Mouse (Mus musculus) forebrain, embryonic 10.5 days (tissue): Measurements from ENCODE around the gene Dner. TPM values are rescaled to one million over a fixed set of nuclear protein-coding genes. Genes with fewer than 3 reads are reported as not detected.

Source experiments
- DNase-seq: peaks from one replicate; pipeline ENCODE4 v3.0.0-alpha.2; 2017; ENCODE audit warnings: low spot score; ENCODE audit errors: extremely low spot score
- H3K27ac ChIP-seq: fragments of 300-500 bp; sonication (generic); 2 replicates; pipeline ENCODE4 v1.5.1; 2016; ENCODE audit warnings: mild to moderate bottlenecking
- H3K27me3 ChIP-seq: fragments of 300-500 bp; sonication (generic); 2 replicates; pipeline ENCODE4 v1.6.1; 2016; ENCODE audit warnings: mild to moderate bottlenecking; ENCODE audit not compliant: poor library complexity, severe bottlenecking
- H3K36me3 ChIP-seq: fragments of 300-500 bp; sonication (generic); replicated peaks from 2 replicates; pipeline ENCODE4 v1.6.1; 2016; ENCODE audit warnings: mild to moderate bottlenecking, moderate library complexity
- H3K4me1 ChIP-seq: fragments of 300-500 bp; sonication (generic); 2 replicates; pipeline ENCODE4 v1.6.1; 2016
- H3K4me3 ChIP-seq: fragments of 300-500 bp; sonication (generic); 2 replicates; pipeline ENCODE4 v1.5.1; 2016; ENCODE audit warnings: mild to moderate bottlenecking, moderate library complexity
- H3K9me3 ChIP-seq: fragments of 300-500 bp; sonication (generic); 2 replicates; pipeline ENCODE4 v1.6.1; 2016; ENCODE audit warnings: mild to moderate bottlenecking, moderate library complexity
- WGBS: fragments of 180-500 bp; shearing (Covaris S2); methylation state at CpG from one replicate; pipeline ENCODE4 v1.1.7; 2016; 5-methylcytosine and 5-hydroxymethylcytosine counted together
- polyA plus RNA-seq: library from polyadenylated mRNA; unstranded; fragments of >200 nt; fragmentation: Nextera tagmentation; extraction: Ambion mirVana; gene quantifications from 2 replicates; pipeline ENCODE4 v1.2.1, GENCODE M21; 2016

Dner gene
- polyA plus RNA-seq, 1 experiment from 2014 or later, result 8.3 TPM

DNA sequence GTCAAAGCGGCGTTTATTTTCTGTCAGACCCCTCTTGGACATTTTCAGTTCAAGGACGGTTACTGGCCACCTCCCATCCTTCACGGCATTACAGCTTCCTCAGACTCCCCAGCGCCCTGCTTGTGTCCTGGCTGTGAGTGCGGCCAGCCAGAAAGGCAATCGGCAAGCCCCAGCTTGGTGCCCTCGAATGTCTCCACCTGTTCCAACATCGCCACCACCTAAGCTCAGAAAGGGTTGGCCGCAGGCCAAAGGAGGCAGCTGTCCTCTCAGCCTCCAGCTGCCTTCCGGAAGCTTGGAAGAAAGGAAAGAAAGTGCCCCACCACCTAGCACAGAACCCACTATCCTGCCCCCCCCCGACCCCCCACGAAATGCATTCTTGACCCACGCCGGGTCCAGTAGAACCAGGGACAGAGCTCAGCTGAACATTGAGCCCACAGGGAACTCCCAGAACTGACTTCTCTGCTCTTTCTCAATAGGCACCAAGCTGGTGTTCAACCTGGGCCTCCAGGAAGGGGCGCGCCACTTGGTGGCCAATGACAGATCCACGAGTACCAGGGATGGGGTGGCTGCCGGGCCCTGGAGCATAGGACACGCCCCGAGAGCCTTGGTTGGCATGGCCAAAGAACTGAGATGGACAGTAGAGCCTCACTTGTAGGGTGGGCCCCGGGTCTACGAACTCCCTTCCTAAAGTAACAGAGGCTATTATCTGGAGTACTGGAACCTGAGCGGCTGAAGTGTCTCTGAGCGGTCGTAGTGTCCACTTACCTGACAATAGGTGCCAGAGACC, 1.1 kb downstream of the Dner start:
- peak overlapping the region; percentile 80 for H3K27ac ChIP-seq

DNA sequence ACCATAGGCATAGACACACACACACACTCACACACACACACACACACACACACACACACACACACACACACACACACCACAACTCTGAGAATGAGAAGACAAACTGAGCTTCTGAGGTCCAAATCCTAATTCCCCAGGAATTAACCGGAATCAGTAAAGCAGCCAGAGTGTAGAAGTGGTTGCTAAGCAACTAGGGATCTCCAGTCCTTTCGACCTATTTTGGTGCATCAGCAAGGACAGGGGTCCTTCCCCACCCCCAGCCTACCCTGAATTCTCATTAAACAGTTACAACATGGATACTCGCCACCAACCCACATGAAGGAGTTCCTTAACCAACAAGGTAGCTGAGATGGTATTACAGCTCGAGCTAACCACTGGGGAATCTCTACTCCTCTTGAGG, 18.1 kb downstream of the Dner start:
- no peaks in the 10 kb centered on the region for H3K27me3 ChIP-seq
- no peak overlapping the region for H3K4me3 ChIP-seq
- H3K36me3 ChIP-seq, result no peaks in the 10 kb centered on the region
- no peaks in the 10 kb centered on the region for H3K9me3 ChIP-seq
- H3K27ac ChIP-seq, result no peak overlapping the region
- no peaks in the 10 kb centered on the region for H3K4me1 ChIP-seq
- no peak for DNase-seq
- 63% methylated on average over 4 of the region's 4 CpGs for WGBS

More for the DNA sequence above, 1.1 kb downstream of the Dner start:
- H3K27me3 ChIP-seq, result peaks cover 43% of the 10 kb centered on the region
- DNase-seq, result peak; percentile 29
- H3K9me3 ChIP-seq, result no peaks in the 10 kb centered on the region
- peak overlapping the region; percentile 75 for H3K4me3 ChIP-seq
- no peaks in the 10 kb centered on the region for H3K36me3 ChIP-seq
- WGBS, result 12% methylated on average over 26 of the region's 26 CpGs
- H3K4me1 ChIP-seq, result peaks cover 22% of the 10 kb centered on the region

DNA sequence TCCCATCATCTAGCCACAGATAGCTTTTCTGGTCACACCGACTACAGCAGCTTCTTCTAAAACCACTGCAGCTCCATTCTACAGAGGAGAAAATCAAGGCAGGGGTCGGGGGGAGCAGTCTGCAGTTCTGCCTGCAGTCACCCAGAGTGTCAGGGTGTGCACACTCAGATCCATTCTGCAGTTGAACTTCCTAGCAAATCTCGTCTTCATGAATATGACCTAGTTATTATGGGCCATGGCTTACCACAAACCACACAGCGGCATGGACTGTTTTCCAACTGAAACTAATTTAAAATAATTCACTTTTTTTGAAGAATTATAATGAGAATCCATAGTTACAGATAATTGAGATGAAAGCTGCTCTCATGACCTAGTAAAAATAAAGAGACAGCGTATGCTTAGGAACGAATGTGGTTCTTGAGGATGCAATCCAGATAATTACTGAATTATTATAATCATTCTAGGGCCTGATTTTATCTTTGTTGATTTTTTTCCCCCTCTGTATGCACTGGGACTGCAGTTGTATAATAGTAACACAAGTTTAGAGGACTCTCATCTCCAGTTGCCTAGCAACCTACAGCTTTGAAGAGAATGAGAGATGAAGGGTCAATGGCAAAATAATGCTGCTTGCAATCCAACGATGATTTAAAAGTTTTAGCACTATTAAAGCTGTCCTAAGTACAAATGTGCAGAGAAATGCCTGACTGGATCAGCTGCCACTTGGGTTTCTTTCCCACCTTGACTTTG, 27.7 kb downstream of the Dner start:
- Histone ChIP-seq H3K4me1 (peaks cover 11% of the 10 kb centered on the region), H3K9me3 (no peaks in the 10 kb centered on the region), H3K36me3 (no peaks in the 10 kb centered on the region), H3K27ac (no peak overlapping the region), H3K4me3 (no peak overlapping the region), H3K27me3 (no peaks in the 10 kb centered on the region)
- no peak for DNase-seq
- WGBS, result 87% methylated on average over 7 of the region's 7 CpGs

DNA sequence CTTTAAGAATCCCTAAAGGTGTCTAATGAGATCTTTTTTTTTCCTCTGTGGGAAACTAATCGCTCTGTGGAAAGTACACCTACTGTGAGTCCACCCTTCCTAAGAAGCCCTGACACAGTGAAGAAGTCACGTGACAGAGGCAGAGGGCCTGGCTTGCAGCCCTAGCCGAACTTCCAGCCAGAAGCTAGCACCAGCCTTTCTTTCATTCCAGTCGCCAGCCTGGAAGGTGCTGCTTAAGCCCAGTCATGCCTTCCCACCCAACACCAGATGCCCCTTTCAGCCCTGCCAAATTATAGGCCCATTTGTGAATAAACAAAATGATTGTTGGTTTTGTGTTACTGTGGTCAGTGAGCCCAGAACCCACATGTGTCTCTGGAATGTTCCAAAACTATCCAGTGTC, 28.4 kb downstream of the Dner start:
- no peaks in the 10 kb centered on the region for H3K9me3 ChIP-seq
- WGBS, result 82% methylated on average over 4 of the region's 4 CpGs

DNA sequence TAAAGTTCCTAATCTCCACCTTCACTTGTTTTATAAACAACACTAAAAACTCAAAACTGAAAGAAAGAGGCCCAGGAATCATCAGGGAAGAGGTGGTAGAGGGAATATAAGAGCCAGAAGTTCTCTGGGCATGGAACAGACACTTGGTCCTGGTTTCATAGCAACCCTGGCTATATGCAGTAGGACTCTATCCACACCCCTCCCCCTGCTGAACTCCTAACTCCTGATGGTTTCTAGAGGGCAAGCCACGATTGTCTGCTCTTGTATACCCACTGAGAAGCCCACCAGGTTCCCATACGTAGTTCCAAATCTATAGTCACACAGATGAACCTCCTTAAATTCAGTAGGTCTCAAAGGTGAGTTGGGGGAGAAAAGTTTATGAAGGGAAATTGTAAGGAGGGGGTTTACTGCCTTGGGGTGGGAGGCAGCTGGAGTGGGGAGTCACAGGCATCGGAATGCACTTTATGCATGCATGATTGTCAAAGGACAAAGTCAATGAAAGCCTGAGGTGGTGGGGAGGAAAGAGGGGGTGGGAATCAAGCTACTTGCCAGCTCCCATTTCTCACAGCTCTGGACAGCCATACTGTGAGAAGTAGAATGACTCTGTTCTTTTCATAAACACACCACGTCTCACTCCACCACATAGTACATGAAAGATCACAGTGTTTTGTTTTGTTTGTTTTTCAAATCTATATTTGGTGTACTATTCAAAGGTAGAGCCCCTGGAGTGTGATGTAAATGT, 31.5 kb downstream of the Dner start:
- no peak overlapping the region for H3K4me3 ChIP-seq
- no peaks in the 10 kb centered on the region for H3K9me3 ChIP-seq
- WGBS, result 66% methylated on average over 4 of the region's 4 CpGs
- no peak overlapping the region for H3K27ac ChIP-seq
- DNase-seq, result no peak
- H3K27me3 ChIP-seq, result no peaks in the 10 kb centered on the region
- peaks cover 11% of the 10 kb centered on the region for H3K4me1 ChIP-seq
- no peaks in the 10 kb centered on the region for H3K36me3 ChIP-seq

More for the DNA sequence above, 28.4 kb downstream of the Dner start:
- Histone ChIP-seq H3K4me1 (peaks cover 11% of the 10 kb centered on the region), H3K27me3 (no peaks in the 10 kb centered on the region), H3K36me3 (no peaks in the 10 kb centered on the region), H3K4me3 (no peak overlapping the region), H3K27ac (no peak overlapping the region)
- DNase-seq, result no peak

DNA sequence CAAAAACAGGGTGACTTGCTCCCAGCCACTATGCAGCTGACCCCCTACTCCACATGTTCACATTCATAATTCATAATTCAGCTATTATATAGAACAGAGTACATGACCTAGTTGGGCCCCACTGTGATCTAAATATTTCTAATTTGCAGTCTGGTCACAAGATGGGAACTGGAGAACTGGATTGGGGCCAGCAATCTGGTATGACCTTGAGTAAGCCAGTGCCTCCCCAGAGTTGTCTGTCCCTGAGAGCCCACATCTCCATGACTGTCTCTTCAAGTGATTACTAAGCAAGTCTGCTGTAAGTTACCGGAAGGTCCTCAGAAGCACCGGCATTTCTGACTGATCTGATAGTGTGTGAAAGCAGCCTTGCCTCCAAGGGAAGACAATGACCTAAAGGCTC, 49.2 kb downstream of the Dner start:
- H3K27me3 ChIP-seq, result no peaks in the 10 kb centered on the region
- H3K4me3 ChIP-seq, result no peak overlapping the region
- no peaks in the 10 kb centered on the region for H3K4me1 ChIP-seq
- H3K9me3 ChIP-seq, result no peaks in the 10 kb centered on the region
- H3K36me3 ChIP-seq, result no peaks in the 10 kb centered on the region
- 95% methylated on average over 2 of the region's 2 CpGs for WGBS
- no peak overlapping the region for H3K27ac ChIP-seq
- DNase-seq, result no peak

DNA sequence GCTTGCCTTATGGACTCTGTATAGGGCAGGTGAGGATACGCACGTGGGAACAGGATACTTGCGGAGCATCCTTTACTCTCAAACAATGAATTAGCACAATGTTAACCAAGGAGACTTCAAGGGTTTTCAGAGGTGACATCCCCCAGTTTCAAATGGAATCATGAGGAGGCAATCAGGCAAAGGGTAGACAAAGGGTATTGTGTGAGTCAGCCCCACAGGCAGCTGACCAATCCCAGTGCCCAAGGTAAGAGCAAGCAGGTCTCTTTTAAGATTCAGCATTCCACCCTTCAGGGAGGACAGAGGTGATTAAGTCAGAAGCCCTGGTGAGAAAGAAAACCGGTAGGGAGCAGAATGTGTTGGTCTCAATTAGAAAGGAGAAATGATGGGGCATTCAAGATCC, 55.6 kb downstream of the Dner start:
- Histone ChIP-seq H3K9me3 (no peaks in the 10 kb centered on the region), H3K4me1 (peaks cover 13% of the 10 kb centered on the region), H3K27ac (no peak overlapping the region), H3K27me3 (no peaks in the 10 kb centered on the region), H3K4me3 (no peak overlapping the region), H3K36me3 (no peaks in the 10 kb centered on the region)
- 56% methylated on average over 4 of the region's 4 CpGs for WGBS
- no peak for DNase-seq

DNA sequence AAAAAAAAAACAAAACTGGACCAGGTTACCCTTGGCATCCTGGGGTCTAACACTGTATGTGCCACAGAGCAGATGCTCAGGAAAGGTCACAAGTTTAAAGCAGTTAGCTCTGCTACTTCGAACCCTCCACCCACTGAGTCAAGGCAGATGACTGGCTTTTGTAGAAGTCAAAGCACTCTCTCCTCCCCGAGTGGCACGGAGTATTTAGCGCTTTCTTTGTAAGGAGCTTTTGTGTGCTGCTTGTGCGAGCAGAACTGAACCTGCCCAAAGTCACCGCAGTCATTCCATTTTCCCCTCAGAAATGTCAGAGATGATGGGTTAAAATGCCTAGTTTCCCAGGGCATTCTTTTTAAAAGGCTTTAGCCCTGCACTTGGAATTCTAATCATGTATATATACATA, 59.1 kb downstream of the Dner start:
- no peak overlapping the region for H3K27ac ChIP-seq
- WGBS, result 23% methylated on average over 6 of the region's 6 CpGs
- H3K27me3 ChIP-seq, result no peaks in the 10 kb centered on the region
- H3K4me3 ChIP-seq, result no peak overlapping the region
- H3K36me3 ChIP-seq, result no peaks in the 10 kb centered on the region
- H3K9me3 ChIP-seq, result no peaks in the 10 kb centered on the region
- H3K4me1 ChIP-seq, result peaks cover 13% of the 10 kb centered on the region
- DNase-seq, result no peak

DNA sequence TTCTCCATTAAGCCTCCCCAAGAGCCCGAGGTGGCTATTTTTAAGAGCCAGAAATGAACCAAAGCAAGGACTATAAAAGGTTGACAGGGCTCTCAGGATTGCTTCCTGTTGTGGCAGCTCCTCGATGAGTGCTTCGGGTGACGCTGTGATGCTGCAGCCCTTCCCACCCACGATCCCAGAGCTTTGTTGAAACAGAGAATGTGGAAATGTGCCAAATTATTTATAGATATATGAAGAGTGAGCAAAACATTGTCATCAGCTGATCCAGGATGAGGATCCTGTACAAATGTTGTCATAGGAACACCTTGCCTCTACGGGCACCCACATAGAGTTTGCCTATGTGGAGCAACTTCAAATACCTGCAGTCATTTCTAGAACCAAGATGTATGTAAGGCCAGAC, 67.8 kb downstream of the Dner start:
- Histone ChIP-seq H3K4me3 (no peak overlapping the region), H3K27ac (no peak overlapping the region), H3K27me3 (no peaks in the 10 kb centered on the region), H3K4me1 (peaks cover 6% of the 10 kb centered on the region), H3K36me3 (no peaks in the 10 kb centered on the region), H3K9me3 (no peaks in the 10 kb centered on the region)
- DNase-seq, result no peak
- WGBS, result 94% methylated on average over 6 of the region's 6 CpGs

DNA sequence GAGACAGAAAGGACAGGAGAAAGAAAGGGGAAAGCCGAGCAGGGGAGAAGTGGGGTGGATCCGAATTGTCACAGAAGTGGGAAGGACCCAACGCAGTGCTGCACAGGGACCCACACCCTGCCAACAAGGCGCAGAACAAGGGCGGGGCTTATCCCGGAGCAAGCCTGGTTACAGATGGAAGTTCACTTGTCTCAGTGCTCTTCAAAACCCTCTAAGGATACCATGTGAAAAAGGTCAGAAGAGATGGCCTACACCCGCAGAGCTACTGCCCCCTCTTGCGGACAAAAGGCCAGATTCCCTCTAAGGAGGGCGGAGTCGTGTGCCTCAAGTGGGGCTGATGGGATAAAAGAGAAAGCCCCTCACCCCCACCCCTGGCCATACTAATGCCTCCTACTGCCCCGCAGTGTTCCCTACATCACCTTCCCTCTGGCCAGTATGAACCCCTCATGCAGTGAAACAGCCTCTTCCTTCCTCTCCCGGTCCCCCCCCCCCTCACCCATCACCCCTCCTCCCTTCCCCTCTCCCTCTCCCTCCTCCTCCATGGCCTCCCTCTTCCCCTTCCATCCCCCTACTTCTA, 73.0 kb downstream of the Dner start:
- DNase-seq, result no peak
- no peaks in the 10 kb centered on the region for H3K9me3 ChIP-seq
- H3K36me3 ChIP-seq, result no peaks in the 10 kb centered on the region
- H3K27me3 ChIP-seq, result peaks cover 12% of the 10 kb centered on the region
- peak overlapping the region; percentile 56; the same call in 1 of the 2 replicates for H3K27ac ChIP-seq
- 17% methylated on average over 12 of the region's 12 CpGs for WGBS
- H3K4me3 ChIP-seq, result no peak overlapping the region
- peaks cover 39% of the 10 kb centered on the region for H3K4me1 ChIP-seq

DNA sequence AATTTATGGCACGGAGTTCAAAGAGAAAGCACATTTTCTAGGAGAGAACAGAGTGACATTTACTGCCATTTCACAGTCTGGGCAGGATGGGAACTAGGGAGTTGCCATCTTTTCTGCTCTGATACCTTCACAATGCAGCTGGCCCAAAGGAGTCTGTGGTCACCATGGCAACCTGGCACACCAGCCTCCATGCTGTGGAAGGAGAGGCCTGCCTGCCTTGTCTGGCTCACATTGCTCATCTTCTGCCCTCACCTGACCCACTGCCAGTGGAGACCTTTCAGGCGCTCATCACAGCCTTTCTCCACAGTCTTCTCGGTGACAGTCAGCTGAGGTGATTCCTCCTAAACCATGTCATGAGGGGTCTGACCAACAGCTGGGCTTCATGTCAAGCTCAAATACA, 74.7 kb downstream of the Dner start:
- peak; percentile 50 for DNase-seq
- Histone ChIP-seq H3K9me3 (no peaks in the 10 kb centered on the region), H3K4me3 (no peak overlapping the region), H3K36me3 (no peaks in the 10 kb centered on the region), H3K4me1 (peaks cover 56% of the 10 kb centered on the region), H3K27ac (peak overlapping the region; percentile 20; the same call in 1 of the 2 replicates), H3K27me3 (peaks cover 12% of the 10 kb centered on the region)
- 60% methylated on average over 3 of the region's 3 CpGs for WGBS

DNA sequence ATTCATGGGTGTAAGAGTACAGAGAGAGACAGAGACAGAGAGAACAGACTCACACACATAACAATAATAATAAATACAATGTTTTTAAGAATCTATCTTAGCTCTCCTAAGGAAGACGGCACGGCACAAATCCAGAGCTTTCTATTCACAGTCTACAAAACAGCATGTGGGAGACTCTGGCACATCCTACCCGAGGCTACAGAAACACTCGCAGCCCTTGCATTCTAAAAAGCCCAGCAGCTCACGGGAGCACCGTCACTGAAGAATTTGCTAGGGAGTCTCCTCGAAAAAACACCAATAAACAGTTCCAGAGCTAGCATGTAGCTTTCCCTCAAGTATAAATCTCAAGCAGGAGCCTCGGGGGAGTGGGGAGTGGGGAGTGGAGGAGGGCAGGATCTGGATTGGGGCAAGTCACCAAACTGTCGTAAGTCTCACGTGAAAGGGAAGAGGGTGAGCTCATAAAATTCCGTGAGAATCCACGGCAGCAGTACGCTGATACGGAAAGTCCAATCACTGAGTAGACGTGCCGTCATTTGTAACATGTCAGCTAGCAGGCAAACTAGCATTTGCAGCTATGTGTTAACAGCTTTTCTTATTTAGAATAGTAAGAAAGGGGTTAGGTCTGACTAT, 76.8 kb downstream of the Dner start:
- H3K36me3 ChIP-seq, result no peaks in the 10 kb centered on the region
- 0 out of 2 replicates have a peak overlapping the region, but pooled peaks have one; percentile 33 for H3K27ac ChIP-seq
- no peak for DNase-seq
- H3K9me3 ChIP-seq, result no peaks in the 10 kb centered on the region
- H3K27me3 ChIP-seq, result peaks cover 16% of the 10 kb centered on the region
- no peak overlapping the region for H3K4me3 ChIP-seq
- 62% methylated on average over 16 of the region's 16 CpGs for WGBS
- H3K4me1 ChIP-seq, result peaks cover 73% of the 10 kb centered on the region
